Mouse (Mus musculus): Measurements from ENCODE around the gene Eif5a.

GRCm38 (mm10) chr11:69891482-69891881 is 30.3 kb downstream of the Eif5a start:
- TF ChIP-seq POLR2AphosphoS2 (IDR thresholded peaks at IDR 0.05; ENCODE audit: insufficient read length, low read depth) (no peak), TCF3 (IDR thresholded peaks at IDR 0.05; ENCODE audit: insufficient read length, low read depth) (no peak), MYOD1 (IDR thresholded peaks at IDR 0.05; ENCODE audit: control insufficient read depth in 1 of 3, insufficient read length in 2 of 3, low read depth in 2 of 3) (no peak), POLR2A (IDR thresholded peaks at IDR 0.05; ENCODE audit: insufficient read length, low read depth) (no peak), REST (IDR thresholded peaks at IDR 0.05; ENCODE audit: insufficient read depth, insufficient read length) (no peak), SRF (IDR thresholded peaks at IDR 0.05; ENCODE audit: control insufficient read depth, insufficient read length, low read depth) (no peak), MAX (IDR thresholded peaks at IDR 0.05; ENCODE audit: low read depth) (no peak), USF1 (IDR thresholded peaks at IDR 0.05; ENCODE audit: low read depth) (no peak), MYOG (IDR thresholded peaks at IDR 0.05; ENCODE audit: control insufficient read depth in 1 of 3, insufficient read depth in 1 of 3, insufficient read length in 2 of 3, low read depth in 2 of 3) (no peak), E2F4 (IDR thresholded peaks at IDR 0.05; ENCODE audit: insufficient read depth) (no peak), TCF12 (IDR thresholded peaks at IDR 0.05; ENCODE audit: insufficient read depth, poor library complexity, severe bottlenecking) (no peak)

Measured in myocyte (in vitro differentiated cells).